Mouse (Mus musculus) hindbrain, embryonic 15.5 days (tissue): ENCODE results near the gene Pdia6. TPM values are rescaled to one million over a fixed set of nuclear protein-coding genes. Genes with fewer than 3 reads are reported as not detected.

ENCODE experiments used
- ATAC-seq: fragments of 200-750 bp; cut with Nextera tagmentation; 2 replicates; pipeline ENCODE4 v1.8.0; 2017; ENCODE audit warnings: low read depth, moderate number of reproducible peaks, moderate TSS enrichment; ENCODE audit not compliant: low FRiP score
- H3K27ac ChIP-seq: fragments of 300-500 bp; sonication (generic); replicated peaks from 2 replicates; pipeline ENCODE4 v1.5.1; 2015; ENCODE audit warnings: mild to moderate bottlenecking, inconsistent platforms
- H3K27me3 ChIP-seq: fragments of 300-500 bp; sonication (generic); 2 replicates; pipeline ENCODE4 v1.6.1; 2015; ENCODE audit warnings: control low read depth, inconsistent platforms
- H3K36me3 ChIP-seq: fragments of 300-500 bp; sonication (generic); 2 replicates; pipeline ENCODE4 v1.6.1; 2015; ENCODE audit warnings: control low read depth, inconsistent platforms
- H3K4me1 ChIP-seq: fragments of 300-500 bp; sonication (generic); replicated peaks from 2 replicates; pipeline ENCODE4 v1.6.1; 2015; ENCODE audit warnings: control low read depth, inconsistent platforms
- H3K4me2 ChIP-seq: fragments of 300-500 bp; sonication (generic); 2 replicates; pipeline ENCODE4 v1.6.1; 2015; ENCODE audit warnings: moderate library complexity, mild to moderate bottlenecking, inconsistent platforms
- H3K4me3 ChIP-seq: fragments of 300-500 bp; sonication (generic); 2 replicates; pipeline ENCODE4 v1.5.1; 2015; ENCODE audit warnings: mild to moderate bottlenecking, inconsistent platforms
- H3K9ac ChIP-seq: fragments of 300-500 bp; sonication (generic); 2 replicates; pipeline ENCODE4 v1.6.1; 2015; ENCODE audit warnings: inconsistent platforms
- H3K9me3 ChIP-seq: fragments of 300-500 bp; sonication (generic); 2 replicates; pipeline ENCODE4 v1.6.1; 2016; ENCODE audit warnings: control low read depth, inconsistent platforms
- WGBS: fragments of 180-500 bp; shearing (Covaris S2); methylation state at CpG from one replicate; pipeline ENCODE4 v1.1.7; 2015; 5-methylcytosine and 5-hydroxymethylcytosine counted together
- polyA plus RNA-seq: library from polyadenylated mRNA; unstranded; fragments of >200 nt; fragmentation: Nextera tagmentation; extraction: Ambion mirVana; gene quantifications from 2 replicates; pipeline ENCODE4 v1.2.1, GENCODE M21; 2015

The Pdia6 gene
- polyA plus RNA-seq, 1 experiment from 2014 or later: 289 TPM

DNA sequence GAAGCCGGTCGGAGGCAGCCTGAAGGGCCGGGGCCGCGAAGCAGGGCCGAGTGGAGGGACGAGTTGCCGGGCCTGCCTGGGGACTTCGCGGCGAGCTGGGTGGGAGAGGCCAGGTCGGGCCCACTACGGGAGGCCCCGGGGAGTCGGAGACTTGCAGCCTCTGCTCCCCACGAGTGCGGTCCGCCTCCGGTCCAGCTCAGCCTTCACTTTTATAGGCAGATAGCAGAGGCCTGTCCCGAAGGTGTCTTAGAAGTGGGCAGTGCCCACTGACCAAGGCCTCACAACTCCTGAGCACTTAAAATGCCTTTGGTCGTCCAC is 287 bp downstream of the Pdia6 start:
- Histone ChIP-seq H3K9ac (peak overlapping the region; percentile 85), H3K4me2 (peak overlapping the region; percentile 68), H3K9me3 (no peaks in the 10 kb centered on the region), H3K27me3 (no peaks in the 10 kb centered on the region), H3K4me1 (peaks cover 38% of the 10 kb centered on the region), H3K4me3 (peak overlapping the region; percentile 97), H3K36me3 (peaks cover 16% of the 10 kb centered on the region), H3K27ac (peak overlapping the region; percentile 81)
- peak; percentile 85; the same call in 1 of the 2 replicates for ATAC-seq
- under 1% methylated on average over 21 of the region's 21 CpGs for WGBS

- Histone ChIP-seq H3K4me1 (peaks cover 44% of the 10 kb centered on the region), H3K9me3 (no peaks in the 10 kb centered on the region), H3K36me3 (peaks cover 22% of the 10 kb centered on the region), H3K4me3 (peak overlapping the region; percentile 97), H3K4me2 (peak overlapping the region; percentile 68), H3K27ac (peak overlapping the region; percentile 81), H3K9ac (peak overlapping the region; percentile 85), H3K27me3 (no peaks in the 10 kb centered on the region)
- no peak for ATAC-seq
- WGBS: 8% methylated on average over 4 of the region's 4 CpGs
Measured at GRCm38 (mm10) chr12:17267316-17267715, 971 bp downstream of the Pdia6 start.

GRCm38 (mm10) chr12:17271272-17271671 is 4.9 kb downstream of the Pdia6 start:
- H3K9me3 ChIP-seq: no peaks in the 10 kb centered on the region
- no peak for ATAC-seq
- WGBS: 84% methylated on average over 1 of the region's 1 CpGs
- no peak overlapping the region for H3K4me3 ChIP-seq
- H3K4me2 ChIP-seq: no peak overlapping the region
- H3K36me3 ChIP-seq: peaks cover 55% of the 10 kb centered on the region
- no peaks in the 10 kb centered on the region for H3K27me3 ChIP-seq
- no peak overlapping the region for H3K9ac ChIP-seq
- H3K27ac ChIP-seq: no peak overlapping the region
- H3K4me1 ChIP-seq: peaks cover 51% of the 10 kb centered on the region

GRCm38 (mm10) chr12:17273841-17274240 is 7.5 kb downstream of the Pdia6 start:
- no peaks in the 10 kb centered on the region for H3K9me3 ChIP-seq

DNA sequence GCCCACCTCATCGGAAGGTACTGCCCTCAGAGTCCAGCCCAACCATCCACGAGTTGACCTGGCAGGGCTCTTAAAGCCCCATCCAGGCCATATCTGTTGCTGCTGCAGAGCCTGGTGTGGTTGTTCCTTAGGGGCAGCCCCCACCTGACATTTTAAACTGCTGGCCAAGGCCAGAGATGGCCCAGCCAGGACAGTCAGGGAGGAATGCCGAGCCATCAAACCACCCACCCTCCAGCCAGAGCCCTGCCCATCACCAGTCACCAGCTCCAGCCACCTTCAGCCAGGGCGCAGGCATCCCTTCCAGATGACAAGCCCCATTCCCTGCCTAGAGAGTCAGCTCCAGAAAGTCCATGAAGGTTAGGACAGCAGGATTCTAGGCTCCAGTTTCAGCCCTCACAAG is 22.2 kb downstream of the Pdia6 start:
- Histone ChIP-seq H3K9me3 (no peaks in the 10 kb centered on the region), H3K4me3 (no peak overlapping the region), H3K27me3 (no peaks in the 10 kb centered on the region), H3K4me1 (no peaks in the 10 kb centered on the region), H3K27ac (no peak overlapping the region), H3K9ac (no peak overlapping the region), H3K36me3 (peaks cover 20% of the 10 kb centered on the region), H3K4me2 (no peak overlapping the region)
- ATAC-seq: no peak
- WGBS: 85% methylated on average over 4 of the region's 4 CpGs

More at GRCm38 (mm10) chr12:17273841-17274240, 7.5 kb downstream of the Pdia6 start:
- no peak overlapping the region for H3K9ac ChIP-seq
- H3K4me1 ChIP-seq: peaks cover 33% of the 10 kb centered on the region
- no peak overlapping the region for H3K4me2 ChIP-seq
- peaks cover 81% of the 10 kb centered on the region for H3K36me3 ChIP-seq
- H3K4me3 ChIP-seq: no peak overlapping the region
- WGBS: 45% methylated on average over 7 of the region's 7 CpGs
- no peak overlapping the region for H3K27ac ChIP-seq
- no peaks in the 10 kb centered on the region for H3K27me3 ChIP-seq
- ATAC-seq: no peak

GRCm38 (mm10) chr12:17289060-17289459 is 22.7 kb downstream of the Pdia6 start:
- no peak for ATAC-seq
- Histone ChIP-seq H3K27ac (no peak overlapping the region), H3K9me3 (no peaks in the 10 kb centered on the region), H3K27me3 (no peaks in the 10 kb centered on the region), H3K4me3 (no peak overlapping the region), H3K4me1 (no peaks in the 10 kb centered on the region), H3K4me2 (no peak overlapping the region), H3K9ac (no peak overlapping the region), H3K36me3 (peaks cover 15% of the 10 kb centered on the region)
- WGBS: 76% methylated on average over 2 of the region's 2 CpGs

DNA sequence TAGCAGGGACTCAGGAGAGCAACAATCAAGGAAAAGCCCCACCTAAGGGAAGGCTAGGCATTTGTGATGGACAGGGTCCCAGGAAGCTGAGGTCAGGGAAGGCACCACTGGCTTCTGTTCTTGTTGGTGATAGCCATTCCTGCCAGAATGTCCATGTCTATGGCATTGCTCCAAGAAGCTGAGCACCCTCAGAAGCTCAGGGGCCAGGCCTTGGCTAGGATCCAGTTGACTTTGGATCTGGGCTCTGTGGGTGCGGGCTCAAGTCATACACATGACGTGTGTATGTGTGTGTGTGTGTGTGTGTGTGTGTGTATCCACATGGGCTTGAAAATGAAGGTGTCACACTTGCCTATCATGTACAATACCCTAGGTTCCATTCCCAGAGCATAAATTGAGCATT is 23.6 kb downstream of the Pdia6 start:
- 88% methylated on average over 2 of the region's 2 CpGs for WGBS
- H3K9me3 ChIP-seq: no peaks in the 10 kb centered on the region
- no peak overlapping the region for H3K27ac ChIP-seq
- no peak for ATAC-seq
- no peaks in the 10 kb centered on the region for H3K4me1 ChIP-seq
- H3K27me3 ChIP-seq: no peaks in the 10 kb centered on the region
- no peak overlapping the region for H3K4me2 ChIP-seq
- no peak overlapping the region for H3K4me3 ChIP-seq
- peaks cover 6% of the 10 kb centered on the region for H3K36me3 ChIP-seq
- H3K9ac ChIP-seq: no peak overlapping the region

DNA sequence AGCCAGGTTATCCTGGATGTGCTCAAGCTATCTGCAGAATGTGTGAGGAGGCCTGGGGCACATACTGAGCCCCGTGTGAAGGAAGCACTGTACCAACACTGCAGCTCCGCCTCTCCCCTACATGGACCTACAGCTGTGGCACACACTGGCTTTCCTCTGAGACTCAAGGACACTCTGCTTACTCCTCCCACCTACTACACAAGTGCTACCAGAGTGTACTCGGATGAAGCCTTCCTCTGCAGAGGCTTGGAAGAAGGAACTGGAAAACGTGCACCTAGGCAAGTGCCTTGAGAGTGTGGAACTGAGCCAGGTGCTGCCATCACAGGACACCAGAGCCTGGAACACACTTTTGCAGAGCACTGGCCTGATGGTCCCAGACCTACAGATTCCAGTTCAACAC is 24.2 kb downstream of the Pdia6 start:
- WGBS: 81% methylated on average over 4 of the region's 4 CpGs
- Histone ChIP-seq H3K9ac (no peak overlapping the region), H3K9me3 (no peaks in the 10 kb centered on the region), H3K4me3 (no peak overlapping the region), H3K27ac (no peak overlapping the region), H3K36me3 (no peaks in the 10 kb centered on the region), H3K4me2 (no peak overlapping the region), H3K4me1 (no peaks in the 10 kb centered on the region), H3K27me3 (no peaks in the 10 kb centered on the region)
- no peak for ATAC-seq

GRCm38 (mm10) chr12:17296899-17297298 is 30.6 kb downstream of the Pdia6 start:
- Histone ChIP-seq H3K4me2 (no peak overlapping the region), H3K4me1 (no peaks in the 10 kb centered on the region), H3K36me3 (no peaks in the 10 kb centered on the region), H3K27ac (no peak overlapping the region), H3K27me3 (no peaks in the 10 kb centered on the region), H3K4me3 (no peak overlapping the region), H3K9me3 (no peaks in the 10 kb centered on the region), H3K9ac (no peak overlapping the region)
- no peak for ATAC-seq
- 69% methylated on average over 2 of the region's 2 CpGs for WGBS

GRCm38 (mm10) chr12:17299902-17300301 is 33.6 kb downstream of the Pdia6 start:
- no peaks in the 10 kb centered on the region for H3K36me3 ChIP-seq
- no peaks in the 10 kb centered on the region for H3K27me3 ChIP-seq
- H3K27ac ChIP-seq: no peak overlapping the region
- ATAC-seq: no peak
- H3K4me1 ChIP-seq: no peaks in the 10 kb centered on the region
- H3K9me3 ChIP-seq: no peaks in the 10 kb centered on the region
- WGBS: 92% methylated on average over 1 of the region's 1 CpGs
- no peak overlapping the region for H3K9ac ChIP-seq
- no peak overlapping the region for H3K4me3 ChIP-seq
- no peak overlapping the region for H3K4me2 ChIP-seq

- no peak for ATAC-seq
- Histone ChIP-seq H3K9ac (no peak overlapping the region), H3K9me3 (no peaks in the 10 kb centered on the region), H3K36me3 (no peaks in the 10 kb centered on the region), H3K27me3 (no peaks in the 10 kb centered on the region), H3K27ac (no peak overlapping the region), H3K4me3 (no peak overlapping the region), H3K4me1 (no peaks in the 10 kb centered on the region), H3K4me2 (no peak overlapping the region)
- 89% methylated on average over 7 of the region's 7 CpGs for WGBS
Measured at GRCm38 (mm10) chr12:17305445-17305844, 39.1 kb downstream of the Pdia6 start.

GRCm38 (mm10) chr12:17308246-17308645 is 41.9 kb downstream of the Pdia6 start:
- Histone ChIP-seq H3K9me3 (no peaks in the 10 kb centered on the region), H3K4me3 (no peak overlapping the region), H3K36me3 (no peaks in the 10 kb centered on the region), H3K4me2 (no peak overlapping the region), H3K9ac (no peak overlapping the region), H3K27me3 (no peaks in the 10 kb centered on the region), H3K4me1 (0 out of 2 replicates have a peak, but pooled peaks cover 2% of the 10 kb centered on the region), H3K27ac (no peak overlapping the region)
- WGBS: 43% methylated on average over 4 of the region's 4 CpGs
- ATAC-seq: no peak
